Mouse (Mus musculus) spleen, postnatal 10 days (tissue): ENCODE data around the gene M6pr.
"Not testable (repeated sequence)": the region's sequence is repeated elsewhere in the genome, so short reads cannot be mapped to it uniquely, and the experiment has no call there.

Experiments used
- DNase-seq, 2 experiments: peaks; one replicate each; pipeline ENCODE4 v3.0.0; 2021 to 2022; ENCODE audit warnings: low spot score in 2 of 2

M6pr gene

GRCm38 (mm10) chr6:122342125-122342524 is 33.6 kb downstream of the M6pr start:
- no peak for DNase-seq

- DNase-seq = no peak
These were observed 35.2 kb downstream of the M6pr start for GRCm38 (mm10) chr6:122343719-122344118.

- no peak for DNase-seq
These were observed 36.0 kb downstream of the M6pr start for GRCm38 (mm10) chr6:122344386-122345116.

GRCm38 (mm10) chr6:122345731-122346130 is 37.2 kb downstream of the M6pr start:
- no peak for DNase-seq

- no peak for DNase-seq
These were observed 37.9 kb downstream of the M6pr start for GRCm38 (mm10) chr6:122346399-122346798.

GRCm38 (mm10) chr6:122347326-122347725 is 38.8 kb downstream of the M6pr start:
- not testable (repeated sequence) for DNase-seq

GRCm38 (mm10) chr6:122355909-122356308 is 47.4 kb downstream of the M6pr start:
- DNase-seq = no peak

- DNase-seq = no peak
These were observed 48.6 kb downstream of the M6pr start for GRCm38 (mm10) chr6:122357089-122357488.

- DNase-seq = no peak
These were observed 57.2 kb downstream of the M6pr start for GRCm38 (mm10) chr6:122365706-122366105.

- no peak for DNase-seq
These were observed 57.8 kb downstream of the M6pr start for GRCm38 (mm10) chr6:122366287-122366686.

GRCm38 (mm10) chr6:122366976-122367375 is 58.5 kb downstream of the M6pr start:
- no peak for DNase-seq
